Mouse (Mus musculus) thymus, postnatal 36 days (tissue): ENCODE measurements around the gene Apol8.

Experiments
- DNase-seq, 2 experiments: peaks; one replicate each; pipeline ENCODE4 v3.0.0; 2022; ENCODE audit warnings: mixed read lengths in 2 of 2

Gene Apol8

DNA sequence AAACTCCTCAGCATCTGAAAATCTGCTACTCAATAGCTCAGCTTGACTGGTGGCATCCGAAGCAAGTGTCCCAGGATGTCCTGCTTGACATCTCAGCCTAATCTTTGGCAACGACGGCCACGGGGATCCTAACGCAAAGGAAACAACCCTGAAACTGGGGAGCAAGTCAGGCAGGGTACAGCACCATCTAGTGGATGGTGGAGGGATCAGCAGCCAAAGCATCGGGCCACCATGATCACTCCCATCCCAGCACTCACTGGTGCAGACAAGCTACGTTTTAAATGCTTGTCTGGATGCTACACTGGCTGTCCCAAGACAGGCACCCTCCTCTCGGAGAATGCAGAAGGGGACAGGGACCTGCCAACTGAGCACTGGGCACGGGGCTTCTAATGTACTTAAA lies at the start of gene Apol8:
Gene Apol8 (minus strand): TSS at position 156 of the 400 bp plus-strand sequence.
- peak; percentile 56 for DNase-seq

DNA sequence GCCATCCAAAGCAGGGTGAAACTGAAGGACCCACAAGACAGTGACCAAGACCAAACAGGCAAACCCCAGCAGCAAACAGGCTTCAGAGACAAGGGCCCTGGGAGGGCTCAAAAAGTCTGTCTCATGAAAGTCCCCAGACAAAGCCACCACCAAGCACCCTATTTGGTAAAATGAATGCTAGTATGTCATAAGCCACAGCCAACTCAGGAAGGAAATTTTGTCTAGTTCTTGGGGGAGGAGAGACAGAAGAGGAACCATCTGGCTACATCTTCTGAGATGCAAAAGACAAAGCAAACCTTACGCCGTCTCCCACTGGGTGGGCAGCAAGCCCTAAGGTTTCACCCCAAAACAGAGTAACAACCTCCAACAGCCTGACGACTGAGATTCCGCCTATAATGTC lies 48.9 kb upstream of the Apol8 start:
- peak; percentile 36 to 48 for DNase-seq

DNA sequence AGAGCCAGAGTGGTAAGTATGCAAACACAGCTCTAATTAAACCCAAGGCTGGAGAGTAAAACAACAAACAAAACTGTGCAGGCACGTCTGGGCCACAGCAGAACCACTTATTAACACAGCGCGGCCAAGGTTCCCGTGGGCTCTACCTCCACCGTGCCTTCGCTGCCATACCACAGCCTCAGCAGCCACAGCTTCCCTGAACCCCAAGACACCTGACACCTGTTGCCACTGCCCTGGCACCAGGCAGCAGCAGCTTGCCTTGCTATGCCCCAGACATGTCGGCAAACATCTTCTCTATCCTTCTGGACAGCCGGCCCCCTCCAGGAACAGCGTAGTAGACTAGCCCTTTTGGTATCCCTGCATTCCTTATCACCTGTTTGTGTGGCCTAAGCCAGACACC lies 48.1 kb upstream of the Apol8 start:
- DNase-seq: peak; percentile 51 to 70

GRCm38 (mm10) chr15:77804460-77804859 lies 47.7 kb upstream of the Apol8 start:
- DNase-seq: no peak

- DNase-seq: no peak
These were observed 46.9 kb upstream of the Apol8 start for GRCm38 (mm10) chr15:77803747-77804146.

DNA sequence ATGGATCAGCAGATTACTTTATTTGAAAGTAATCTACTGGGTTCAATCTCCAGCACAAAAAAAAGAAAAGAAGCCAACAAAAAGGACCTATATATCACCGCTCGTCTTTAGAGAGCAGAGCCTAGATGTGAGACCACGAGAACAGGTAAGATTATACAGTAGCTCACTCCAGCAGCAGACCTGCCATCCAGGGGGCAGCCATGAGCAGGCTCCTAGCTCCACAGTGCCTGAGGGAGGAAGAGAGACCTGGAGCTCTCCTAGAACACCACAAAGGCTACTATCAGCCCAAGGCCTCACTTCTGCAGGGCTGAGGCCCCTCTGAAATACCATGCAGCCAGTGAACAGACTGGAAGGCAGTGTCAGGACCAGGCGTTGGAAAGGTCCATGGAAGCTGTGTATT lies 46.2 kb upstream of the Apol8 start:
- DNase-seq: peak; percentile 49 to 63

- DNase-seq: no peak
These were observed 44.4 kb upstream of the Apol8 start for GRCm38 (mm10) chr15:77801188-77801587.

DNA sequence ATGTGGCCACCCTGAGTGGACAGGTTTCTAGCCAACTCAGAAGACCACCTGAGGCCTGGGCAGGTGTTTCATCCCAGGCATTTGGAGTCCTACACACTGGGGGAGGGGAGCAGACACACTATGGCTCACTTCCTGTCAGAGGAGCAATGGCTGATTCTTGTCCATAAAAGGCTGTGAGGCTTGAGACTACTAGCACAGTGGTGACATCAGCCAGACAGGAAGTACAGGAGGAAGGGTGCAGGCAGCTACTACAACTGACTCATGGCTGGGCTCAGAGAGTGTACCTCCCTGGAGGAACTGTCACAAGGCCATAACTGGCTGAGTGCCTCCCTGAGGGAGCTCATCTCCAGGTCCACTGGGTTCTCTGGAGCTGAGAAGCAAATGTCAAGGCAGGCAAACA lies 43.7 kb upstream of the Apol8 start:
- DNase-seq: peak; percentile 70 to 80

DNA sequence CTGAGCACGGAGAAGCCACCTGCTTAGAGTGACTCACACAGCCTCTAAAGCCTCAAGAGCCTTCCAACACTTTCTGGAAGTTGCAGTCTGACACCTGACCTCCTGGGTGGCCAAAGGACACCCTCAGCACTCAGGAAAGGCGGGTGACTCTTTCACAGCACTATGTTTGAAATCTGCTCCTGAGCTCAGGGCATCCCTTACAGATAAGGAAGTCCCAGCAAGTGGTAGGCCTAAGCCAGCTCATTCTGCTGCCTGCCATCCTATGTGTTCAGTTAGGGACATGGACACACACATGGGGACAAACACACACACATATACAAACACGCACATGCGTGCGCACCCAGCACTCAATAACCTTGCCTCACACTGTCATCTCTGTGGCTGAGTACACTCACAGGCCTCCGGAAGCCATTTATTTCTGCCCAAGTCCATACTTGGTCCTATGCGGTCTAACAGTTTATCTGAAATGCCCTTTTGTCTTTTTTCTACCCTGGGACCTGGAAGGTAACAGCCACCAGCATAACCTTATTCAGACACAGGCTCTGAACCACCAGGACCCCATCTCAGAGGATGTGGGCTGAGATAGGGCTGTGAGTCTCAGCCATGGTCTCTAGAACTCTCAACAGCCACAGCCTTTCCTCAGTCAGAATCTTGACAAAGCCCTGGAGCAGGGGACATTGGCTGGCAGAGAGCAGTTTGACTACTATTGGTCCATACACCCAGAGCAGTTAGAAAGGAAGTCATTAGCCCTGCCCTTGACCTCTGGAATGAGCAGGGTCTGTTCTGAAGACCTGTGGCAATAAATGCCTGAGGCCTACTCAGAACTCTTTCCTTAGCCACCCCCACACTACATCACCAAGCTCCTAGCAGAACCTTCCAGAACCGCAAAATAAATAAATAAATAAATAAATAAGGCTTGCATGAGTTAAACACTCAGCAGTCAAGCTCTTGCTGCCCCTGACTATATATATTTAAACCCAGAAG lies 43.0 kb upstream of the Apol8 start:
- DNase-seq: peak; percentile 30 to 39

GRCm38 (mm10) chr15:77798664-77799490 lies 42.1 kb upstream of the Apol8 start:
- DNase-seq: peak; percentile 76 to 85

- DNase-seq: no peak
These were observed 41.0 kb upstream of the Apol8 start for GRCm38 (mm10) chr15:77797609-77798411.

GRCm38 (mm10) chr15:77796409-77797035 lies 39.7 kb upstream of the Apol8 start:
- DNase-seq: no peak

DNA sequence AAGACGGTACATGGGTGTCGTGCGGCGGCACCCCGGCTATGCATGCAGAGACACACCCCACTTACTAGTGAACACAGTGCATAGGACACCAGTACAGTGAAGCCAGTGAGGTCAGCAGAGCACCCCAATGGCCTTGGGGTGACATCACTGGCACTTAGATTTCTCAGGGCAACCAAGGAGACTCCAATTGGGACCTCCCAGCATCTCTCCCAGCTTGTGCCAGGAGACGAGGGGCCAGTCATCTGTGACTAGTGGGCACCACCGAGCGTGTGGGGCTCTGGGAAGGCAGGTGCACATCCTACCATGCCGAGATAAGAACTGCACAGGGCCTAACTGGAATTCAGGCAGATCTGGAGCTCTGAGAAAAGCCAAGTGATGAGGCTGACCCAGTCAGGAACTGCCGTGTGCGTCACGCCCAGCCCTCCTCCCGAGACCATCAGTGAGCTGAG lies 38.1 kb upstream of the Apol8 start:
- DNase-seq: no peak

DNA sequence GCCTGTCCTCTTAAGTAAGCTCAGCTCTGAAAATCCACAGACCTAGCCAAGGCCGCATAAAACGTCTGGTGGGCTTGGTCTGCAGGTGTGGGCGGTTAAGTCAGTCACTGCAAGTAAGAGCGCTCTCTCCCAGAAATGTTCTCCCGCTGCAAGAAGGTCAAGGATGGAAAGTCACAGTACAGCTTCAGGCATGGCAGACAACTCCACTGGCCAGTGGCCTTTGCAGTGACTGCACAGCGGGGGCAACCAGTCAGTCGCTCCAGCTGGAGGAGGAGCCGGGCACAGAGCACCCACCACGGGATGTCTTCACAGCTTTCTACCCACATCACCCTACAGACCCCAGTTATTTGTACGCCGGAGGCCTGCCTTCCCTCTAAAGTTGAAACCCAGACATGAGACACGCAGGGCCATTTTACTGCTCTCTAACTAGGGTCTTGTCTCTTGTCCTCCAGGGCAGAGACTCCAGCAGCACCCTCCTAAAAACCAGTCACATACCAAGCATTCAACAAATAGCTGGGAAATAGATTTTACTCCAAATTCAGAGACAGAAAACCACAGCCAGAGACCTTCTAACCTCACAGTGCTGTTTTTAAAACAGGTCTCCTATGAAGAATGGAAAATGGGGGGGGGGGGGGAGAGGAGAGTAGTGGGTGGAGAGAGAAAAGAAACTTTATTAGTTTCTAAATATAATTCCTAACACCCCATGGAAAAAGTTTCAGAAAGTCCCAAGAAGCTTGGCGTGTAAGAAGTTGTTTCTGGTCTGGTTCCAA lies 37.5 kb upstream of the Apol8 start:
- DNase-seq: no peak

GRCm38 (mm10) chr15:77793554-77793953 lies 36.8 kb upstream of the Apol8 start:
- DNase-seq: no peak

- DNase-seq: no peak
These were observed 36.3 kb upstream of the Apol8 start for GRCm38 (mm10) chr15:77793094-77793493.

DNA sequence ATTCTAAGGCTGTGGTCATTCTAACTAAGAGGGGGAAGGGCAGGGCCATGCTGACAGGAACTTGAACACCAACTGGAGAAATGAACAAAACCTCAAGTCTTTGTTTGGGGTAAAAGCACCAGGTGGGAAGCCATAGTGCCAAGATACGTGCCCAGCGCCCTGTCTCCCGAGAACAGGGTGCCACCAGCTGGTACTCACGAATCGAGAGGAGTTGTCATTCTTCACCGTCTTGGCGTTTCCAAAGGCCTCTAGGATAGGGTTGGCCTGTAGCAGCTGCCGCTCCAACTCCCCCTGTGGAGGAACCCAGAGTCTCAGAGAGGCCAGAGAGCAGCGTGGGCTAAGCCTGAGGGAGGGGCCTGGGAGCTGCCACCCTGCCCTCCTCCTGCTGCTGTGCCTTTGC lies 35.3 kb upstream of the Apol8 start:
- DNase-seq: no peak

DNA sequence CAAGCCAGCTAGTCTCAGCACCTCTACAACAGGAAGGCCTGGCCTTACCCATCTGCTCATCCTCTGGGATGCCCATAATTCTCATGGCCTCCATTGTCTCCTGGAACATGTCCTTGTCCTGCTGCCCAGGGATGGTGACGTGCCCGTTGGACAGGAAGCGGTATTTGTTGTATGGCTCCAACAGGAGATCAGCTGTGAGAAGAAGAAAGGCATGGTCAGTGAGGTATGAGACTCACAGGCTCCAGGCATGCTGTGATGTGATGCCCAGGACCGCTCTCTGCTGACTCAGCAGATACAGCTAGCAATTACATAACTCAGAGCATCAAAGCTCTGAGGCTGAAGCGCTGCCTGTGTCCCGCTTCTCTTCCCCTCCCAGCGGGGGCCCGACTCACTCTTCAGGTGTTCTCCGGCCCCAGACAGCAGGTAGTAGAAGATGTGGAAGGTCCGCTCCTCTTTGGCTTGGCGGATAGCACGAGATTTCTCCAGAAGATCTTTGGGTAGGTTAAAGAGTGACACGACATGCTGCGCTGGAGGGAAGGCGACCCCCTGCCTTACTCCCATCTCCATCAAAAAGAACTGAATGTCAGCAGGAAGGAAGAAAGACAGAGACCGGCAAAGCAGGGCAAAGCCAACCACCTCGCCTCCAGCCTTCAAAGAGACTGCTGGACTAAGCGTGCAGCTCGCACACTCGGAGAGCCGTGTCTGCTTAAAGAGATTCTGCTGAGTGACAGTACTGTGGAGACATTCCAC lies 34.0 kb upstream of the Apol8 start:
- no peak for DNase-seq

GRCm38 (mm10) chr15:77789186-77789585 lies 32.4 kb upstream of the Apol8 start:
- no peak for DNase-seq

GRCm38 (mm10) chr15:77788356-77788755 lies 31.6 kb upstream of the Apol8 start:
- DNase-seq: no peak

DNA sequence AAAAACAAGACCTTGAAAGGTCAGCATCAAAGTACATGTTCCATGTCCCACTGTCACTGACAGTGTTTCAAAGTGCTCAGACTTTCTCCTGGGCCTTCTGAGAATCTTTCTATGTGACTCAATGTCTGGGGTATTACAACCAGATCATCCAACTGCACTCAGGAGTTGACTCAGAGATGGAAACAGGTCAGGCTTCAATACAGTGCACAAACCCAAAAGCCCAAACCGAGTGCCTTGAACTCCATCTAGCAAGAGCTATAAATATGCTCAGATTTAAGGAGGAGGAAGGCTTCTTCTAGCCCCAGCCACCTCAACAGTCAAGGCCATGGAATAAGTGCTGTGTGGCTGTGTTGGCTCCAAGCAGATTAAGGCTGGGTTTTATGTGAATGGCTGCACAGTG lies 29.0 kb upstream of the Apol8 start:
- no peak for DNase-seq
